Mouse (Mus musculus): Measurements from ENCODE around the gene Ank2.
A peak's percentile ranks its signal among the peaks of the same experiment; 100 is the strongest.

Gene Ank2

DNA sequence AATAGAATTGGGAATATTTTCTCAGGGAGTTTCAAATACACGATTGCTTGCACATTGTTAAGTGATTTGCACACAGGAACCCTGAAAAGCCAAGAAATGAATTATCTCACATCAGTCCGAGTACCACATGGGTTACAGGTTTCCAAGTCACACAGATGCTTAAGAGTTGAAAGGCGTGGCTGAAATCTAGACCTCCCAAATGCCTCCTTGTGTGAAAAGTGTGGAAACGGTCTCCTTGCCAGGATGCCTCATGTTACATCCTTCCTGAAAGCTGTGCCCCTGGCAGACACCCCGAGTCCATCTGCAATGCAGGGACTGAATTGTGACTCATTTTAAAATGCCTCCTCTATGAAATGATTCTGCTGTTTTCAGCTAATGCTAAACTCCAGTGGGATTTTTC is 391.9 kb downstream of the Ank2 start:
- no peak for DNase-seq

DNA sequence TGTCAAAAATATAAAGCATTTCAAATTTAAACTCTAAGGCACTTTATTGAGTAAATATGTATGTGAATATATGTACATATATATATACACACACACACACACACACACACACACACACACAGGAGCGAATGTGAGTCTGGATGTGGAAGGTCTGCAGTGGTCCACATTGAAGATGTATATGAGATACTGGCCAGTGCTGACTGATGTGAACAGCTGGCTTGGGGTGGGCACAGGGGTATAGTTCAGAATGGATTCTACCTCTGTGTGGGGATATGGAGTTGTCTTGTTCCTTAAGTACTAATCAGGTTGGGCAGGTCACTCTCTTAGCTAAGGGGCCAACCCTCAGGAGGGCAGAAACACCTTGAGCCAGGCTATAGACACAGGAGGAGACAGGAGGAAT is 397.8 kb downstream of the Ank2 start:
- DNase-seq: no peak

DNA sequence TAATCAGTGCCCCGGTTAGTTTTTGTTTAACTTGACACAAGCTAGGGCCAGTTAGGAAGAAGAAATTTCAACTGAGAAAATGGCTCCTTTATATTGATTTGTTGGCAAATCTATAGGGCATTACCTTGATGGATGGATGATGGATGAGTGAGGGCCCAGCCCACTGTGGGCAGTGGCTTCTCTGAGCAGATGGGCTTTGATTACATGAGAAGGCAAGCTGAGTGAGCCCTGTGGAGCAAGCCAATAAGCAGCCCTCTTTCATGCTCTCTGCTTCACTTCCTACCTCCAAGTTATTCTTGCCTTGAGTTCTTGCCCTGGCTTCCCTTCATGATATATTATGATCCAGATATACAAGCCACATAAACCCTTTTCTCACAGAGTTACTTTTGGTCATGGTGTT is 401.4 kb downstream of the Ank2 start:
- no peak for DNase-seq

DNA sequence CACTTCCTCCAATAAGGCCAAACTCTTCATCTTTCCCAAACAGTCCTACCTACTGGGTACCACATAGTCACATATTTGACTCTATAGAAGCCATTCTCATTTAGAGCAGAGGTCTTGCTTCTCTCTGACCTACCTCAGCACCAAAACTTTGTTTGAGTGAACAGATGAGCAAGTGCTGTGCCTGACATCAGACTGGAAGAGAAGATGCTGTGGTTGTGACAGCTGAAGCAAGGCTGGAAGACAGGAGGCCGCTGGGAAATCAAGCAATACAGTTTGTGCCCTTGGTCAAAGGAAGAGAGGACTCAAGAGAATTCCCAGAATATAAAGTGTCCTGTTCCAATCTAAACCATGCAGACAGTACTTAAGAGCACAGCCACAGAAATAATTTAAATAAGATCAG is 402.0 kb downstream of the Ank2 start:
- DNase-seq: no peak

DNA sequence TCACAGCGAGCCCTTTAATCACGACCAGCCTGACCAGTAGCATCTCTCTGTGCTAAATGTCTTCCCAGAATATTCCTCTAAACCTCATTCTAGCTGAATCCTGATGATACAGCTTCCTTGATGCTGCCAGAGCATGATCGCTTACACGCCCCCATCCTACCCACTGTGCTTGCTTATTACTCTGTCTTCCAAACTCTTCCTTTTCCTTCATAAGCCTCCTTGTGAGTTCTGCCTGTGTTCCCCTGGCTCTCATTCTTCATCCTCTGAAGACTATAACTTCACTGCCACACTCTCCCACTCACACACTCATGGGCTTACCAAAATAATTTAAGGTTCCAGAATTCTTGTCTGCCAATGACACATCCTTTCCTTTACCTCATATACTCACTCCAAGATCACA is 405.5 kb downstream of the Ank2 start:
- DNase-seq: no peak

DNA sequence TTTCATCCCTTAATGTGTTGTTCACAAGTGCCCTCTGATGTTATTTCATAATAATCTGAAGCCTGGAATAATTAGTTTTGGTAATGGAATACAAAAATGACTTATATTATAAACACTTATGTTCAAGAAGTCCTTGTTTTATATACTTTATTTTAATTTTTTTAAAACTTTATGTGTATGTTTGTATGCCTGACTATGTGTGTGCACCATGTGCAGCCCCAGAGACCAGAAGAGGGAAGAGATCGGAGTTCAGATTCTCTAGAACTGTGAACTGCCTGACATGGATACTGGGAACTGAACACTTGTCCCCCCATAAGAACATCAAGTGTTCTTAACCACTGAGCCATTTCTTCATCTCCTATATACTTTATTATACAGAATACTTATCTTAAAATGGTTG is 411.6 kb downstream of the Ank2 start:
- no peak for DNase-seq

DNA sequence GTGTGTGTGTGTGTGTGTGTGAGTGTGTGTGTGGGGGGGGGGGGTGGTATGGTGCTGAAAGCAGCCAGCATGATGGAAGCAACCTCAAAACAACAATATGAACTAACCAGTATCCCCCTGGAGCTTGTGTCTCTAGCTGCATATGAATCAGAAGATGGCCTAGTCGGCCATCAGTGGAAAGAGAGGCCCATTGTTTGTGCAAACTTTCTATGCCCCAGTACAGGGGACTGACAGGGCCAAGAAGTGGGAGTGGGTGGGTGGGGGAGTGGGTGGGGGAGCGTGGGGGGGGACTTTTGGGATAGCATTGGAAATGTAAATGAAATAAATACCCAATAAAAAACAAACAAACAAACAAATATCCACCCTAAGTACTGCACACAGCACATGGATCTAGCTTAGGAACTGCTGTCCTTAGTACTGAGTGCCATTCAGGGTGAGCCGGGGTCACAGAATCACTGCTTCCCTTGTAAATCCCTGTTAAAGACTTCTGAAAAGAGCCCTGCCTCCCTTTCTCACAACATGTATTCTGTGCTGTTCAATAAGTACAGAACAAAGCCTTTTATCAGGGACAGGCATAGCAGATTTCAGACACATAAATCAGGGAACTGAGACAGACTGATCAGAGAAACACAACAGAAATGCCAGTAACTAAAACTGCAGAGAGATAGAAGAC is 412.2 kb downstream of the Ank2 start:
- no peak for DNase-seq

DNA sequence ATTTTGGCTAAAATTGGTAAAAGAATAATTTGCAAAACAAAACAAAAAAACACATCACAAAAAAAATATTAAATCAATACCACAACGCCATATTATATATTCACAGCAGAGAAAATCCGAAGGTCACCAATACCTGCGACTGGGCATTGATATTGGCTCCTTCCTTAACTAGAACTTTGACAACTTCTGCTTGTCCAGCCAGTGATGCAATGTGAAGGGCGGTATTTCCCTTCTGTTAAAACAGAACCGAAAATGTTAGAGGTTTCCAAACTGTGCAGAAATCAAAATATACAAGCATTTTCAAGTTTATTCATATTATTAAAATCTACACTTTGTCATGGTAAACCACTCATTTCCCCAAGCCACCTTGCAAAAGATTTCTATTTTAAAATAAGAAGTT is 421.8 kb downstream of the Ank2 start:
- DNase-seq: no peak

DNA sequence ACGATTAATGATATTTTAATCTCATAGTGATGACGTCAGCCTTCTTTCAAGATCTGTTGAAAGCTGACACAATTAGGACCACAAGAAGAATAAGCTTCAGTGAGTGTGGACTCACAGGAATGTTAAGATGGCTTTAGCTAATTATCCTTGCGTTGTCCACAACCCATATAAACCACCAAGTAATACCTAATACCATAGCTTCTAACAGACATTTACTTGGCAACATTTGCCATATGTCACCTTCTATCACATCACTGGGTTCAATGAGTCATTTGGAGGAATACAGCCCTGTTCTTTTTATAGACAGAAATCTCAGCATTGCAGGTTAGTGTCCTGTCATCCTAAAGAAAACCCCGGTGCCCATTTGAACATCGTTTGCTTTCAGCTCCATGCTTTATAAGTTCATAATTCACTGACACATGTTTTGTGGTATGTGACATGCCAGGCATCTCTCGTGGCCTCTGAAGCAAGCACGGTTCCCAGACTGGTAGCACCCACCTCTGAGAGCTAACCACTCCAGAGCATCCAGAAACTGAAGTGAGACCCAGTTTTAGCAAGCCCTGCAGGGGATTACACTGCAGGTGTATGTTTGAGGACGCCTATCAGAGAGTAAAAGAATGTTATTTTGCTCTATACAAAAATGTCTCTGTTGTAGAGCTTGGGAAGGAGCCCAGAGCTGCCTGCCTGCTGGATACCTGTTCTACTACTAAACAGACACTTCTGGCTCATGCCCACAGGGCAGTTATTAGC is 423.4 kb downstream of the Ank2 start:
- DNase-seq: no peak

DNA sequence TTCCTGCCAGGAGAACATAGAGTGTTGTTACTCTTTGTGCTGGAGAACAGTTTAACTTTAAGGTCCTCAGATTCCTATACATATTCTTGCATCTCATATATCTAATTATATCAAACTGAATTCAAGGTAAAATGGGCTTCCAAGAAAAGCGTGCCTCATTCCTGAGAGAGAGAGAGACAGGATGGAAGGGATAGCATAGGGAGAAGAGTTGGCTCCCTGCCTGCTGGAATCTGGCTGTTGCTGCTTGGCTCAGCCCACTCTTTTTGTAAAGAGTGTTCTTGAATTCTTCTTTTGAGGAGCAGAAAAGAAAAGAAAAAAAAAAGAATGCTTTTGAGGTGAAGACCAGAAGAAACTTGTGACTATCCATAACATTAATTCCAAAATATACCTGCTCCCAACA is 427.7 kb downstream of the Ank2 start:
- DNase-seq: peak; percentile 74

DNA sequence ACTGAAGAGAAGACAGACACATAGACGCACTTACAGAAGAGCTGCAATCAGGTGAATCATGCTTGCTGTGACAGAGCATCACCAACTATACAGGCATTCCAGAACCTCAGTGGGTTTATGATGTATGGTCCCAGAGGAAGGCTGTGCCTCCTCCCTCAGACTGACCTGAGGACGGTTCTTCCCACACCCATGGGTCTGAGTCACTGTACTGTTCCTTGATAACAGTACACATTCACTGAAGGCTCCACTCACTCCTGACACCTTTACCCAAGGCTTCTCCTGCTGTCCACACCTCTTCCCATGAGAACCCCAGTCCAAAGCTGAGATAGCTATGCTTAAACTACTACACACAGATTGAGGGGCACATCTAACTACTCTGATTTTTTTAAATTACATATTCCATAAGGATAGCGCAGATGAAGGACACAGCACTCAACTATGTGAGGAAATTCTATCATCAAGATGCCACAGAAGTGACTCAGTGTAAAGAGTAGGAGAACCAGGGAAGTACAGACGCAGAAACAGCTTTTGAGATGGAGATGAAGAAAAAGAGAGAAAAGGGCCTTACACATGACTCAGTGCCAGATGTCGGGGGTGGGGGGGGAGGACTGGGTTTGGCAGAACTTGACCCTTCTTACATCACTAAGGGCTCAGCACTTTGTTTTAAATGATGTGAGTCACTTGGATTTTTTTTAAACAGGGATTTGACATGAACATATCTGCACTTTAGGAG is 435.3 kb downstream of the Ank2 start:
- peak; percentile 23 for DNase-seq

DNA sequence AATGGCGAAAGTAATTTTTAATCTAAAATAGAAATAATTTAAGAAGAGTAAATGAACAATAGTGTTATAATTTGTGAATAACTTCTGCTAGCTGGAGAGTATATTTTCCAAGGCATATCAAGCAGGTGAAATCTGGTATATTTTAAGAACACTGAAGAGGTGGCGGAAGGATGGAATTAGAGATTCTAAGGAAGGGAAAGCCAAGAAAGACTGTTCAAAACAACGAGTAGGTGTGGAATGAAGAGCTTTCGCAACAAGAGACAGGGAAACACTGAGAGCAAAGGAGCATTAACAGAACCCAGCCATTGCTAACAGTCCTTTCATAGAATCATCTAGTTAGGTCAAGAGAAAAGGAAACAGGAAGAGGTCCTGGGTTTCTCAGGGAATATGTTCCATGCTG is 439.5 kb downstream of the Ank2 start:
- no peak for DNase-seq

DNA sequence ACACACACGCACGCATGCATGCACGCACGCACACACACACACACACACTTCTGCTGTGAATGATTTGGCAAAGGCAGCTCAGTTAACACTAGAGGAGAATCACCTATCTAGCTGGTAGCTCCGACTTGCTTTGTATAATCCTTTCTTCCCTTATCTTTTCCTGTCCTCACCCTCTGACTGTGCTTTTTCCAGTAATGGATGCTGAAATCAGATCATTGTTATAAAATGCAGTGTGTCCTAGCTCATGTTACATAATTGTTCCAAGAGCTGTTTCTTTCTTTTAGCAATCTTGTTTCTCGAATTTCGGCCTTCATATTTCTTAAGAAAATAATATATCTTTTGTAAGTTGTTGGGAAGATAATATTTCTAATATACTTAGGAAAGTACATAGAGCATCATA is 457.9 kb downstream of the Ank2 start:
- DNase-seq: no peak

DNA sequence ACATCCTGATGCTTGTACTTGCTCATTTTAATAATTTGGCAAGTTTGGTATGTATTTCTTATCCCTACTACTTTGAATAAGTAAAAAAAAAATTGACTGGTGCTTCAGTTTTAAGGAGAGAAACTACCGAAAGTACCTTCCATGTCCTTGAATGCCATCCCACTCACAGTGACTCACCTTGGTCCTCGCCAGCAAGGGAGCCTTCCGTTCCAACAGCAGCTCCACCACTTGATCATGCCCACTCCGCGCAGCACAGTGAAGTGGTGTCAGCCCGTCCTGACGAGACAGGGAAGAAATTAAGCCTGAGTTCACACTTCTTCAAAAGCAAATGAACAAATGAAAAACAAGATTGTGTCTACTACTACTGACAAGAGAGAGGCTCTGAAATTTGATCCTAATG is 460.6 kb downstream of the Ank2 start:
- peak; percentile 47 for DNase-seq

DNA sequence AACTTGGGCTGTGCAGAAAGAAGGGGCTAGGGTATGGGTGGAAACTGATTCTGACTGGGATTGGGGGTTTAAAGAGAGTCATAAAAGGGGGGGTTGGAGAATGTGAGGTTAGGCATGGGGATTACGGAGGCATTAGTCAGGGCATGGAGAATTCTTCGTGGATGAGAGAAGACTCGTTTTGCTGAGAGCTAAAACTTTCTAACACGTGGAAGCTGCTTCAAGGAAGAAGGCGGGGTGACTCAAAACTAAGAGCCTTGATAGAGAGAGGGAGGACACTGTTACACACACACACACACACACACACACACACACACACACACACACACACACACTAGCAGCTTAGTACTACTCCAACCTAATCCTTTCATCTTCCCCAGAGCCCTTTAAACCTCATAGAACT is 463.0 kb downstream of the Ank2 start:
- DNase-seq: no peak

DNA sequence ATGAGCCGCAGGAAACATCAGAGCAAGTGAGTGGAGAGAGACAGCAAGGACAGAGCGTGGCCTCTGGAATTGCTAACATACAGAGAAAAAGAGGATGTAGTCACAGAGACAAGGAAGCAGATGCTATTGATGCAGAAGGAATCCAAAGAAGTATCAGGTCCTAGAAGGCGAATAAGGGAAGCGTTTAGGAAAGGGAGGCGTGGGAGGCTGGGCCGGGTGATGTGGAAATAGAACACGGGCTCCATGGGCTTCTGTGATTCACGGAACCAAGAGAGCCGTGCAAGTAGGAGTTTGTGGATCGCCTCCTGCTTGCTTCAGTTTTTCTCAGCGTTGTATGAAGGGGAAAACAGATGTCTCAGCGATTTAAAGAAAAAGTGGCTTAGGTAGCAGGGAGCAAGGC is 463.6 kb downstream of the Ank2 start:
- DNase-seq: peak; percentile 77

DNA sequence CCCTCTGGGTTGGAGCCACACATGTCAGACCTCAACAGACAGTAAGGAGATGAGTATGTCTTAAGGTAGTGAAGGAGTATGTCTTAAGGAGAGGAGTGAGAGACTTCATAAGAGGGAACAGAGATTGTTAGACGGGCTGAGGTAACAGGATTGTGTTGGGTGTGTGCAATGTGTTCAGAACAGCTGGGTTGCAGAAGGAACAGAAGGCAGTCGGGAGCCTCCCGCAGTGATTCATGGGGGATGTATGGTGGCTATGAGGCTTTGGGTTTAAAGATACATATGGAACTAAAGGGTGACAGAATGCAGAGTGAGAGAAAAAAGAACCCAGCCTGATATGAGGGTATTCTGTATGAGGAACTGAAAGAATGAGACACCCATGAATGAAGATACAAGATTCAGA is 464.2 kb downstream of the Ank2 start:
- DNase-seq: peak; percentile 34

DNA sequence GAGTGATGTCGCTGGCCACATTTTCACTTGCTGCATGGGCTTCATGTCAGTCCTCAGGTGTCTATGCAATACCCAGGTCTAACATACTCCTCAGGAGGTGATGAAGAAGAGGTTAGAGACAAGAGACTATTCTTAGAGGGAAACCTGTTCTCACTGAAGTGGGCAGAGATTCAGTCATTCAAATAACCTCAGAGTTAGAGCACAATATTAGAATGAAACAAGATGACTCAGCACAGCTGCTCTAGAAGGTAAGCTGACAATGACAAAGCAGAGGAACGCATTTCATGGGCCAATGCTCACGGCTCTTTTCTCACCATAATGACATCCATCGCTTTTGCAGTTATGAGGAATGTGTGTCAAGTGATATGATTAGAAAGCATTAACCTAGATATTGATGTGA is 475.2 kb downstream of the Ank2 start:
- no peak for DNase-seq

DNA sequence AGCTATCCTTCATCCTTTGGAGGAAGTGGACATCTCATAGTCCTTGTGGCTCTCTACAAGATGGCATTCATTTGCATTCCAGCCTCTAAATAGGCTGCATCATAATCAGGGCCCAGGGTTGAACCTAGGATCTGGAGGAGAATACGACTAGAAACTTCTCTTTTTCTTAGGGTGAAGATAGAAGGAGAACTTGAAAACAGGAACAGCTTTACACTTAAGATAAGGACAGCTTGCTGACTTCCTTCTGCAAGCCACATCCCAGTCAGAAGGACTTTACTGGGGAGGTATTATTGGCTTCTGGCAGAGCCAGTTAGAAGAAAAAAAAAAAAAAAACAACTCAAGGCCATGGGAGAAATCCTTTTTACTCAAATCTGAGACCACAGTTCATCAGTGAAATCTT is 479.0 kb downstream of the Ank2 start:
- no peak for DNase-seq

DNA sequence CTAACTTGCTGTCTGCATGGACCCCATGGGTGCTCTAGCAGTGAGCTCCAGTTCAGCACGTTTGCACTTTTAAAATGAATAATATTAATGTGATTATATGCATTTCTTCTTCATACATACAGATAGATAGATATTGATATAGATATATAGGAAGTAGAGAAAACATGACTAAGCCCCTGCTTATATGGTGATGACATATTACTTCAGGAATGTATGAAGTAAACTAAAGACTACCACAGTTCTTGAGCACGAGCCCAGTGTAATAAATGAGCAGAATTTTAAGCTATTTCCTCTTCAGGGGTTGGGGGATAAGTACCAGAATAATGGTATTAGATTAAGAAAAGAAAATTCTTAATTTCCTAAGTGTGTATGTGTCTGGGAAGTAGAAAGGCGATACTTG is 479.4 kb downstream of the Ank2 start:
- no peak for DNase-seq

DNA sequence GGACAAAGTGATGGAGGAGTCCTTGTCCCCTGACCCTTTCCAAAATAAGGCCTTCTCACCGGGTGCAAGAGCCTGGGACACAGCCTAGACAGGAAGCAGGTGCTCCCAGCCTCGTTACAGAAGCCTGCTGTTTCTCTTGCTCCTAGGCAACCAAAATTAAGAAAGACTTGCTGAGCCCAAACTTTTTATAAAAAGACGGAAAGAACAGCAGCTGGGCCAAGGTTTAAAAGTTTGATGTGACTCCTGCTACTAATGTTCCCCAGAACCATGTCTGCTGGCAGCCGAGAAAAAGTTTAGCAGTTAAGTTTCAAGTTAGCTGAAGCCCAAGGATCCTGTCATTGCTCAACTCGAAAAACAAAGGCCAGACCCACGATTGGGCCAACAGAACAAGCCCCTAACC is 480.0 kb downstream of the Ank2 start:
- DNase-seq: no peak

DNA sequence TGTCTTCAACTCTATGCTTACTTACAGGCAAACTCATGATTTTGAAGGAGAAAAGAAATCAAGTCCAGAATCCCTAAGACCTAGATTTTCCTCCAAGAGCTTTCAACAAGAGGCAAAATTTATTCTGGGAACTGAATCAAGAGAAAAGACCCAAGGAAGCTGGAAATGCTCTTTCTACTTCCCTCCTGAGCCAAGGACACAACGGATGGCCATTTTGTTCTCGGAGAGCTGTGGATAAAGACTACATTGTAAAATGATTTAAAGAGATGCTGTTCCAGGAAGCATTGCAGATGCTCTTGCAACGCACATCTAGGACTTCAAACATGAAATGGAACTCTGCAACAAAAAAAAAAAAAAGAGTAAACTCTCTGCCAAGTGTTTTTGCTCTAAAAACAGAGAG is 481.6 kb downstream of the Ank2 start:
- DNase-seq: no peak

DNA sequence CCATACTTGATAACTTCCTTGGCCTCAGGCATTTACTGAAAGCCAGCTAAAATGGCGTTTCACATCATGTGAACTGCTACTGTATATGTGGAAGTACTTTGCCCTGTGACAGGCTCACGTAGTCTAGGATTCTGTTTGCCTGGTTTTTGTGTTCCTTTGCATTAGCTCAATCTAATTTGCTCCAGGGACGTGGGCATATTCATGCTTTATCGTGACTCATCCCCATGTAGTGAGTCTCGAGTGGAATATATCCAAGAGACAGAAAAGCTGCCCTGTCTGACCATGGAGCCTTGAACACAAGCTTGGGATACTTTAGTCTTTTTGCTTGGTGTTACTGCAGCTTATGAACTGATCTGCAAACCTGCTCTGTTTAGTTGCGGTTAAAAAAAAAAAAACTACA is 483.6 kb downstream of the Ank2 start:
- DNase-seq: no peak

DNA sequence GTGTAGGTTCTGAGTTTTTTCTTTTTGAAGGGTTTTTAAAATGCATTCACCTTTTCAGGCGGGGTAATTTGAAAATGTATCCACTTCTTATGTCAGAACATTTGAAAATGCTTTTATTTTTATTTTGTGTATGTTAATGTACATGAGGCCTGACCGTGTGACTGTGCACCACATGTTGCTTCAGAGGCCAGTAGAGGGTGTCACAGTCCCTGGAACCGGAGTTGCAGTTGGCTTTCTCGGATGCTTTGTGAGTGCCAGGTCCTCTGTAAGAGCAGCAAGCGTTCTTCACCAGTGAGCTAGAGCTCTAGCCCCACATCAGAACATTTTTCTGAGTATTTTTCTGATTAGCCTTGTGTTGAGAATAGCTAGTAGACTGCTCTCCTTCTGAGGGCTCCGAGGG is 484.0 kb downstream of the Ank2 start:
- no peak for DNase-seq
